Mouse (Mus musculus): ENCODE data around the gene Rbm8a.

DNA sequence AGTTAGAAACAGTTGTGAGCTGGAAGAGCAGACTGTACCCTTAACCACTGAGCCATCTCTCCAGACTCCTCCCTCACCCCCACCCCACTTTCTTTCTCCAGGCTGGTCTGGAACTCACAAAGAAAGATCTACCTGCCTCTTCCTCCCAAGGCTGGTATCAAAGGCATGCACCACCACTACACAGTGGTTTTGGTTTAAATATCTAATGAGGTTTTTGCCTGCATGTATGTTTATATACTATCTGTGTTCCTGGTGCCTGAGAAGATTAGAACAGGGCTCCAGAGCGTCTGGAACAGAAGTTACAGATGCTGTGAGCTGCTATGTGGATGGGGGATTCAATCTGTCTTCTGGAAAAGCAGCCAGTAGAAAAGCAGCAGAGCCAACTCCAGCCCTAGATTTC lies 4.3 kb downstream of the Rbm8a start:
- TF ChIP-seq CTCF (IDR thresholded peaks at IDR 0.05; ENCODE audit: borderline replicate concordance, control insufficient read depth, extremely low read depth, insufficient read depth, low read length, poor library complexity) (no peak), POLR2A (IDR thresholded peaks at IDR 0.05; ENCODE audit: control insufficient read depth, extremely low read depth, insufficient read depth, low read length, poor library complexity) (no peak)
